Mouse (Mus musculus): ENCODE measurements around the gene Tex264. TPM values are rescaled to one million over a fixed set of nuclear protein-coding genes. Genes with fewer than 3 reads are reported as not detected.

Tex264 gene
- total RNA-seq (2021), result 10 to 100 TPM; 90.6 to 95.8 TPM

GRCm38 (mm10) chr9:106685249-106686101 lies at the start of gene Tex264:
Gene Tex264 (minus strand): TSS chr9:106685927.
- DNase-seq, result peak; percentile 84 to 86

GRCm38 (mm10) chr9:106733690-106734089 lies 48.0 kb upstream of the Tex264 start:
- no peak for DNase-seq

GRCm38 (mm10) chr9:106729416-106729815 lies 43.7 kb upstream of the Tex264 start:
- no peak for DNase-seq

GRCm38 (mm10) chr9:106726891-106727290 lies 41.2 kb upstream of the Tex264 start:
- no peak for DNase-seq

GRCm38 (mm10) chr9:106725435-106725834 lies 39.7 kb upstream of the Tex264 start:
- DNase-seq, result no peak

- DNase-seq, result no peak
Measured at GRCm38 (mm10) chr9:106724864-106725263, 39.1 kb upstream of the Tex264 start.

- DNase-seq, result no peak
Measured at GRCm38 (mm10) chr9:106716729-106717128, 31.0 kb upstream of the Tex264 start.

GRCm38 (mm10) chr9:106716232-106716631 lies 30.5 kb upstream of the Tex264 start:
- DNase-seq, result no peak

- DNase-seq, result no peak
Measured at GRCm38 (mm10) chr9:106712470-106712869, 26.7 kb upstream of the Tex264 start.

- no peak for DNase-seq
Measured at GRCm38 (mm10) chr9:106692973-106693481, 7.3 kb upstream of the Tex264 start.

GRCm38 (mm10) chr9:106688834-106689233 lies 3.1 kb upstream of the Tex264 start:
- DNase-seq, result no peak

GRCm38 (mm10) chr9:106686983-106687650 lies 1.4 kb upstream of the Tex264 start:
- DNase-seq, result peak in 1 of 2 experiments; percentile 58

- no peak for DNase-seq
Measured at GRCm38 (mm10) chr9:106684918-106685248, 844 bp downstream of the Tex264 start.

GRCm38 (mm10) chr9:106684093-106684872 lies 1.4 kb downstream of the Tex264 start:
- no peak for DNase-seq

- DNase-seq, result no peak
Measured at GRCm38 (mm10) chr9:106681026-106681425, 4.7 kb downstream of the Tex264 start.

GRCm38 (mm10) chr9:106678242-106678641 lies 7.5 kb downstream of the Tex264 start:
- DNase-seq, result no peak

GRCm38 (mm10) chr9:106677702-106678101 lies 8.0 kb downstream of the Tex264 start:
- DNase-seq, result no peak

GRCm38 (mm10) chr9:106676571-106676970 lies 9.2 kb downstream of the Tex264 start:
- DNase-seq, result no peak

GRCm38 (mm10) chr9:106675965-106676364 lies 9.8 kb downstream of the Tex264 start:
- DNase-seq, result peak in 1 of 2 experiments; percentile 31

GRCm38 (mm10) chr9:106675480-106675879 lies 10.2 kb downstream of the Tex264 start:
- DNase-seq, result peak; percentile 72 to 79

- DNase-seq, result no peak
Measured at GRCm38 (mm10) chr9:106673860-106674259, 11.9 kb downstream of the Tex264 start.

- DNase-seq, result no peak
Measured at GRCm38 (mm10) chr9:106664856-106665255, 20.9 kb downstream of the Tex264 start.

- peak in 1 of 2 experiments; percentile 78 for DNase-seq
Measured at GRCm38 (mm10) chr9:106664433-106664832, 21.3 kb downstream of the Tex264 start.

Data from layer of hippocampus, postnatal 36 days (tissue).